Mouse (Mus musculus) liver, adult 2 months (tissue): ENCODE measurements around the gene Gls. TPM values are rescaled to one million over a fixed set of nuclear protein-coding genes. Genes with fewer than 3 reads are reported as not detected.

ENCODE experiments used
- DNase-seq: peaks from one replicate; pipeline ENCODE4 v3.0.0-alpha.2; 2011; ENCODE audit warnings: low read depth, low spot score; ENCODE audit errors: extremely low read depth
- H3K27ac ChIP-seq: fragments of 200-500 bp; replicated peaks from 2 replicates; pipeline ENCODE4 v1.5.1; 2012; ENCODE audit warnings: low read depth, mild to moderate bottlenecking, control low read depth, inconsistent platforms, low read length; ENCODE audit not compliant: insufficient read depth
- H3K27me3 ChIP-seq: fragments of 200-500 bp; 2 replicates; pipeline ENCODE4 v1.6.1; 2012; ENCODE audit warnings: mild to moderate bottlenecking, moderate library complexity, low read length, inconsistent platforms; ENCODE audit not compliant: control insufficient read depth, insufficient read depth
- H3K36me3 ChIP-seq: fragments of 200-500 bp; 2 replicates; pipeline ENCODE4 v1.6.1; 2012; ENCODE audit warnings: low read length, inconsistent platforms; ENCODE audit not compliant: control insufficient read depth, insufficient read depth
- H3K4me1 ChIP-seq: fragments of 200-500 bp; 2 replicates; pipeline ENCODE4 v1.6.1; 2011; ENCODE audit warnings: low read length; ENCODE audit not compliant: control insufficient read depth, insufficient read depth
- H3K4me3 ChIP-seq: fragments of 200-500 bp; 2 replicates; pipeline ENCODE4 v1.5.1; 2011; ENCODE audit warnings: low read depth, mild to moderate bottlenecking, control low read depth, low read length, moderate library complexity; ENCODE audit not compliant: insufficient read depth
- H3K79me2 ChIP-seq: fragments of 200-500 bp; 2 replicates; pipeline ENCODE4 v1.6.1; 2012; ENCODE audit warnings: inconsistent platforms, mild to moderate bottlenecking, low read length, moderate library complexity; ENCODE audit not compliant: control insufficient read depth, insufficient read depth
- H3K9ac ChIP-seq: fragments of 200-500 bp; 2 replicates; pipeline ENCODE4 v1.6.1; 2012; ENCODE audit warnings: low read depth, mild to moderate bottlenecking, control low read depth, inconsistent platforms, low read length
- CTCF ChIP-seq: fragments of 200-500 bp; IDR thresholded peaks from 2 replicates; pipeline ENCODE4 v1.5.1; 2011; ENCODE audit warnings: low read depth, low read length, control low read depth
- POLR2A ChIP-seq: fragments of 200-500 bp; IDR thresholded peaks from 2 replicates; pipeline ENCODE4 v1.6.1; 2011; ENCODE audit warnings: low read length, control low read depth; ENCODE audit not compliant: insufficient read depth; ENCODE audit errors: extremely low read depth
- WGBS: fragments of 180-500 bp; shearing (Covaris S2); methylation state at CpG from one replicate; pipeline ENCODE4 v1.1.7; 2018; 5-methylcytosine and 5-hydroxymethylcytosine counted together
- polyA plus RNA-seq: library from polyadenylated mRNA; depleted of rRNA; stranded (reverse); fragments of >200 nt; gene quantifications from 2 replicates; pipeline ENCODE4 v1.2.3, GENCODE M21; 2012
- total RNA-seq: library from RNA; depleted of rRNA; stranded (reverse); fragments of >200 nt; gene quantifications from 2 replicates; pipeline ENCODE4 v1.2.3, GENCODE M21; 2014

The Gls gene
- total and polyA plus RNA-seq, 2 experiments: 1.2 to 10.5 TPM

DNA sequence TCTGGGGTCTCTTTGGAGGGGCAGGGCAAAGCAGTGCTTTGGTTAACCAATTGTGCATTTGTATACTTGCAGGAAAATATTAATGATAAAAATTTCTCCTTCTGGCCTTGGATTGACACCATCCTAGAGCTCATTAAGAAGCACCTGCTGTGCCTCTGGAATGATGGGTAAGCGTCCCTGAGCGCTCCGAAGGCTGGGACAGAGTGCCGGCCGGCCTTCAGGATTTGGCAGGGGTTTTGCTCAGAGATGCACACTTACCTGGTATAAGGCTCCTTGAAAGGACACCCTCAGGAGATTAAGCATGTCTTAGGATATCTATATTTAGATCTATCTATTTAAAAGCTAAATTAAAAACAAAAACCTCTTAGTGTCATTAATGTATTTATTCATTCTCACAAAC is 81.9 kb downstream of the Gls start:
- Histone ChIP-seq H3K79me2 (no peaks in the 10 kb centered on the region), H3K27ac (no peak overlapping the region), H3K4me3 (no peak overlapping the region), H3K4me1 (0 out of 2 replicates have a peak, but pooled peaks cover 3% of the 10 kb centered on the region), H3K36me3 (peaks cover 80% of the 10 kb centered on the region), H3K27me3 (no peaks in the 10 kb centered on the region), H3K9ac (no peak overlapping the region)
- 98% methylated on average over 5 of the region's 5 CpGs for WGBS
- TF ChIP-seq CTCF: no peak
- no peak for TF ChIP-seq POLR2A
- no peak for DNase-seq

GRCm38 (mm10) chr1:52150676-52151075 is 82.4 kb downstream of the Gls start:
- H3K27me3 ChIP-seq: no peaks in the 10 kb centered on the region
- TF ChIP-seq POLR2A (no peak), CTCF (no peak)
- H3K4me1 ChIP-seq: 0 out of 2 replicates have a peak, but pooled peaks cover 3% of the 10 kb centered on the region
- no peak overlapping the region for H3K9ac ChIP-seq
- H3K79me2 ChIP-seq: no peaks in the 10 kb centered on the region
- H3K36me3 ChIP-seq: peaks cover 76% of the 10 kb centered on the region
- H3K4me3 ChIP-seq: no peak overlapping the region
- DNase-seq: no peak
- 65% methylated on average over 11 of the region's 11 CpGs for WGBS
- no peak overlapping the region for H3K27ac ChIP-seq

- WGBS: 87% methylated on average over 9 of the region's 9 CpGs
- H3K27ac ChIP-seq: no peak overlapping the region
- no peak overlapping the region for H3K9ac ChIP-seq
- TF ChIP-seq CTCF (no peak), POLR2A (no peak)
- no peak for DNase-seq
- H3K4me3 ChIP-seq: no peak overlapping the region
- H3K36me3 ChIP-seq: peaks cover 75% of the 10 kb centered on the region
- 0 out of 2 replicates have a peak, but pooled peaks cover 3% of the 10 kb centered on the region for H3K4me1 ChIP-seq
- no peaks in the 10 kb centered on the region for H3K79me2 ChIP-seq
- H3K27me3 ChIP-seq: no peaks in the 10 kb centered on the region
Observed at GRCm38 (mm10) chr1:52149934-52150346, 83.1 kb downstream of the Gls start.

DNA sequence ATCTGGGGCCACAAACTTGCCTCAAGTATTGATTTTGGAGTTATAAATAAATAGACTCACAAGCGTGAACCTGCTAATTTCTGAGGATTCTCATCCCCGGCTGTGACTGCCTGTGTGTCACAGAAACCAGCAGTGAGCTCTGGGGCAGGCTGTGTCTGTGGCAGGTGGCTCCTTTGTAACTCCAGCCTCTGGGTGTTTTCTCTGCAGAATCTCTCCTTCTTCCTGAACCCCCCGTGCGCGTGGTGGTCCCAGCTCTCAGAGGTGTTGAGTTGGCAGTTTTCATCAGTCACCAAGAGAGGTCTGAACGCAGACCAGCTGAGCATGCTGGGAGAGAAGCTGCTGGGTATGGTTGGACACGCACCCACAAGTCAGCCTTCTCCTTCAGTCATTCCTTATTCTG is 84.3 kb downstream of the Gls start:
- no peak for TF ChIP-seq CTCF
- TF ChIP-seq POLR2A: no peak
- no peaks in the 10 kb centered on the region for H3K27me3 ChIP-seq
- no peak overlapping the region for H3K4me3 ChIP-seq
- no peak for DNase-seq
- 80% methylated on average over 7 of the region's 7 CpGs for WGBS
- H3K79me2 ChIP-seq: no peaks in the 10 kb centered on the region
- no peak overlapping the region for H3K9ac ChIP-seq
- peaks cover 69% of the 10 kb centered on the region for H3K36me3 ChIP-seq
- H3K4me1 ChIP-seq: 0 out of 2 replicates have a peak, but pooled peaks cover 3% of the 10 kb centered on the region
- H3K27ac ChIP-seq: no peak overlapping the region

DNA sequence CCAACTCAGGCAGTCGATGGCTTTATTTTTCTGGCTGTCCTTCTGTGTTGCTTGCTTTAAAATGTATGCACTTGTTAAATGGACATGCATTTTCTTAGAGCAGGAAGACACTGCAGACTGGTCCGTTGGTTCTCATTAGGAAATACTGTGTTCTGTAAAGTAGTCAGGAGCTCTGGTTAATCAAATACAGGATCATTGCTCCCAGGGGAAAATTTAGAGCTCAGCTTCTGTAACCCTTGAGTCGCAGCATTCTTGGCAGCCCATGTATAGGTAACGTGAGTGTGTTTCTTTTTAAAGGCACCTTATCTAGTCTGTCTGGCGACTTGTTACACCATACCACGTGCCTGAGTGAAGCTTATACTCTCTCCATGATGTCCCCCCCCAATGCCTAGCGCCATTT is 84.9 kb downstream of the Gls start:
- 89% methylated on average over 7 of the region's 7 CpGs for WGBS
- Histone ChIP-seq H3K27ac (no peak overlapping the region), H3K4me1 (0 out of 2 replicates have a peak, but pooled peaks cover 3% of the 10 kb centered on the region), H3K36me3 (peaks cover 69% of the 10 kb centered on the region), H3K79me2 (no peaks in the 10 kb centered on the region), H3K27me3 (no peaks in the 10 kb centered on the region), H3K4me3 (no peak overlapping the region), H3K9ac (no peak overlapping the region)
- TF ChIP-seq CTCF (no peak), POLR2A (no peak)
- DNase-seq: no peak

DNA sequence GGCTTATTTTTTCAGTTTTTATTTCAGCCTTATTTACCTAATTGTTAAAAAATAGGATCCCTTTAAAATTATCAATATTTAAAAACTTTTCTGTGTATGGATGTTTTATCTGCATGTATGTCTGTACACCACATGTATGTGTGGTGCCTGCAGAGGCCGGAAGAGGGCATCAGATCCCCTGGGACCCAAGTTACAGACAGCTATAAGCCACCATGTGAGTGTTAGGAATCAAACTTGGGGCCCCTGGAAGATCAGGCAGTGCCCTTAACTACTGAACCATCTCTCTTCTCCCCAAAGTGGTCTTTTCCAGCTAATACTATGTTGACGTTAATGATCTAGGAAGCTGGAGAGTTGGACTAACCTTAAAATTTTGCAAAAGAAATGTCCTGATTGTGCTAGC is 85.6 kb downstream of the Gls start:
- Histone ChIP-seq H3K4me1 (0 out of 2 replicates have a peak, but pooled peaks cover 3% of the 10 kb centered on the region), H3K27me3 (no peaks in the 10 kb centered on the region), H3K79me2 (no peaks in the 10 kb centered on the region), H3K27ac (no peak overlapping the region), H3K9ac (no peak overlapping the region), H3K4me3 (no peak overlapping the region), H3K36me3 (peaks cover 69% of the 10 kb centered on the region)
- no peak for TF ChIP-seq POLR2A
- no peak for TF ChIP-seq CTCF
- no peak for DNase-seq
- WGBS: 95% methylated on average over 2 of the region's 2 CpGs
